Mouse (Mus musculus): ENCODE data around the gene Stbd1.

DNA sequence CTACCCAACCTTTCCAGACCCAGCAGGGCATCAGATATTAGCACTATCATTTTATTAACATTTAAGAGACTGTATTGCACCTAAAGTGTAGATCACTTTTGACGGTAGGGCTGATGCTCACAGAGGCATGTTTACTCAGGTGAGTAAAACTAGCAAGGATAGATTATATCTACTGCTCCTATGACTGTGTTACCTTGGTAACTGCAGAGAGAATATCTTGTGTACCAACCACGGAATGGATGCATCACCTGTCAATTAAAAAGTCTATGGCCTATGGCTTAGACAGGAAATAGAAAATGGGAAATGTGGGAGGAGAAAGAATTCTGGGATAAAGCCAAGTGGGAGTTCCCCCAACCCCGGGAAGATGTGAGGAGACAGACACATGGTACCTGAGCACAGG lies 32.1 kb downstream of the Stbd1 start:
- TF ChIP-seq EP300 (IDR thresholded peaks at IDR 0.05; ENCODE audit: low read depth) (no peak), CTCF (IDR thresholded peaks at IDR 0.05; ENCODE audit: low read depth) (no peak)

All from heart, postnatal 0 days (tissue).